Mouse (Mus musculus): ENCODE results near the gene Dusp21.

GRCm38 (mm10) chrX:18163917-18164624 is 18.4 kb downstream of the Dusp21 start:
- no peak for TF ChIP-seq CTCF (IDR thresholded peaks at IDR 0.05; ENCODE audit: low read depth)
- TF ChIP-seq EP300 (IDR thresholded peaks at IDR 0.05; ENCODE audit: low read depth) = no peak

Data from liver, postnatal 0 days (tissue).